Mouse (Mus musculus) thymus, adult 2 months (tissue): ENCODE measurements around the gene Foxm1.

Experiments used
- CTCF ChIP-seq: fragments of 200-500 bp; IDR thresholded peaks from 2 replicates; pipeline ENCODE4 v1.5.1; 2012; ENCODE audit warnings: mild to moderate bottlenecking, control low read depth, low read length, moderate library complexity, borderline replicate concordance; ENCODE audit not compliant: control insufficient read depth, poor library complexity, insufficient read depth; ENCODE audit errors: extremely low read depth
- POLR2A ChIP-seq: fragments of 200-500 bp; IDR thresholded peaks from 2 replicates; pipeline ENCODE4 v1.6.1; 2012; ENCODE audit warnings: mild to moderate bottlenecking, low read length, control low read depth, moderate library complexity; ENCODE audit not compliant: control insufficient read depth, poor library complexity, insufficient read depth; ENCODE audit errors: extremely low read depth

DNA sequence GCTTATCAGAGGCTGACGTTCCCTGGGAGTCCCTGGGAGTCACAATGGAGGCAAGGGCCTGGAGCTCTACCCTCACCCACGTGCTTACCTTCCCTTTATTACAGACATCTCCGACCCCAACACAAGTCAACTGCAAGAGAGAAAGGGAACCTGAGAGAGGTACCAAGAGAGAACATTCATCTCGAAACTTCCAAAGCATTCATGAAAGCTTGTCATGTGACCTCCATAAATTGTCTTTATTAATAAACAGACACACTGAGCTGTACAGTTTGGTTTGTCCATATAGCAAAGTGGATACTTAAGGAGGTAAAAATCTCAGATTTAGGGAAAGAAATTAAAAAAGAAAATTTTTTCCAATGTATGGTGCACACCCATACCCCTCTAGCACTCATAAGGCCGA, 53.4 kb downstream of the Foxm1 start:
- TF ChIP-seq CTCF (no peak), POLR2A (no peak)
